Mouse (Mus musculus): ENCODE results near the gene Zfp94. TPM values are rescaled to one million over a fixed set of nuclear protein-coding genes. Genes with fewer than 3 reads are reported as not detected.

Zfp94 gene
- polyA plus RNA-seq, 1 experiment from 2014 or later: 14.5 TPM

DNA sequence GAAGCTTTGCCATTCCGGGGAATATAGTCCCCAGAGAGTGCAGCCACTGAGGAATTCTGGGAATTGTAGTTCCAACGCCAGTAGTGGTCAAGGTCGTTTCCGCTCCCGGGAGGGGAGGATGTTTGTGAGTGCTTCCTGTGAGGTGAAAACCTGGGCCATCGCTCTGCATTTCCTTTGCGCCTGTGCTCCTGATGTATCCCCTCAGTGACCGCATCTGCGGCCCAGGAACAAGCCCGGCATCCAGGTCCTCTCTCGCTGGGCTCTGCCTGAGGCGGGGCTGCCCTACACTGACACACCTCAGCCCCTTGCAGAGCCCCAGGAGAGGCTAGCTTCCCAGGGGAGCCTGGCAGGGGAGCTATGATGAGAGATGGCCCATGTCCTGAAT is 46.2 kb downstream of the Zfp94 start, which contains the start of gene Zfp93:
Zfp93 (plus strand) TSS at position 133 of the 385 bp plus-strand sequence.
- H3K36me3 ChIP-seq: peaks cover 28% of the 10 kb centered on the region
- WGBS: under 1% methylated on average over 12 of the region's 12 CpGs

DNA sequence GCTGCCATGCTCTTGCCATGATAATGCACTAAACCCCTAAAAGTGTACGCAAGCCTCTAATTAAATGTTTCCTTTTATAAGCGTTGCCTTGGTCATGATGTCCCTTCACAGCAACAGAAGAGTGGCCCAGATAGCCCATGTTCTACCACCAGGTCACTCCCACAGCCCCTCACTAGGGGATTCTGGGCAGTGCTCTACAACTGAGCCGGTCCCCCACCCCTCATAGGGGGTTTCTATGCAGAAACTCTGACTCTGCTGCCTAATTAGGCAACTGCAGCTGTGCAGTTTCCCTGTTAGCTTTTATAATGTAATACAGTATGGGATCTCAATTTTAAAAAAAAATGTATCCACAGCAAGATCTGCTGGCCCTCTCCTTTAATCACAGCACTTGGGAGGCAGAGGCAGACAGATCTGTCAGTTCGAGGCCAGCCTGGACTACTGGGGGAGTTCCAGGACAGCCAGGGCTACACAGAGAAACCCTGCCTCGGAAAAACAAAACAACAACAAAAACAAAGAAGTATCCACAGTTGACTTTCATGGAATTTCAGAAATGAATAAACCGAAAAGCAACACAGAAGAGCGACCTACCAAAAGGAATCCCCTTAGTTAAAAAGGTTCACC is 46.7 kb downstream of the Zfp94 start:
- peaks cover 22% of the 10 kb centered on the region for H3K36me3 ChIP-seq
- no peak overlapping the region for H3K27ac ChIP-seq (replicated peaks)
- H3K9me3 ChIP-seq (replicated peaks): no peaks in the 10 kb centered on the region
- no peaks in the 10 kb centered on the region for H3K27me3 ChIP-seq
- peak overlapping the region; percentile 78 for H3K4me2 ChIP-seq (replicated peaks)
- peak overlapping the region; percentile 72 for H3K9ac ChIP-seq
- H3K4me1 ChIP-seq: peaks cover 5% of the 10 kb centered on the region
- ATAC-seq (ENCODE audit: insufficient number of reproducible peaks, low FRiP score, low TSS enrichment, low read depth): peak; percentile 18; the same call in 1 of the 2 replicates
- peak overlapping the region; percentile 78 for H3K4me3 ChIP-seq (replicated peaks)
- 28% methylated on average over 7 of the region's 7 CpGs for WGBS

More for the DNA sequence above, 46.2 kb downstream of the Zfp94 start, which contains the start of gene Zfp93:
- peak within 1 kb of the TSS; percentile 72 for H3K9ac ChIP-seq
- no peaks in the 10 kb centered on the region for H3K27me3 ChIP-seq
- H3K4me2 ChIP-seq (replicated peaks): peak within 1 kb of the TSS; percentile 78
- peak; percentile 89 for ATAC-seq (ENCODE audit: insufficient number of reproducible peaks, low FRiP score, low TSS enrichment, low read depth)
- H3K4me1 ChIP-seq: peaks cover 5% of the 10 kb centered on the region
- no peaks in the 10 kb centered on the region for H3K9me3 ChIP-seq (replicated peaks)
- peak within 1 kb of the TSS; percentile 78 for H3K4me3 ChIP-seq (replicated peaks)
- H3K27ac ChIP-seq (replicated peaks): peak within 1 kb of the TSS; percentile 82

DNA sequence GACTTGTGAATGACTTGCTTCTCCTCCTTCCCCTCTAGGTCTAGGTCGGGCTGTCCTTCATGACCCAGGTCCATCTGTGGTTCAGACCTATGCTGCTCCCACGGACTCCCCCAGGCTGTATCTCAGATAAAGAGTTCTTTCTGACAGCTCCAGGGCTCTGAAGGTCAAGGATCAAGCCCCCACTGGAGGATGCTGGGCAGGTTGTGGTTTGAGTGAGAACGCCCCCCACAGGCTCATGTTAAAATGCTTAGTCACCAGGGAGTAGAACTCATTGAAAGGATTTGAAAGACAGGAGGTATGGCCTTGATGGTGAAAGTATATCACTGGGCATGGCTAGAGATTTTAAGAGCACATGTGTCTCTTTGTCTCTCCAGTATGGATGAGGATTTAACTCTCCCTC is 47.2 kb downstream of the Zfp94 start:
- H3K4me2 ChIP-seq (replicated peaks): no peak overlapping the region
- peaks cover 5% of the 10 kb centered on the region for H3K4me1 ChIP-seq
- H3K9ac ChIP-seq: no peak overlapping the region
- H3K27me3 ChIP-seq: no peaks in the 10 kb centered on the region
- no peak overlapping the region for H3K27ac ChIP-seq (replicated peaks)
- H3K9me3 ChIP-seq (replicated peaks): no peaks in the 10 kb centered on the region
- peaks cover 17% of the 10 kb centered on the region for H3K36me3 ChIP-seq
- 80% methylated on average over 3 of the region's 3 CpGs for WGBS
- no peak for ATAC-seq (ENCODE audit: insufficient number of reproducible peaks, low FRiP score, low TSS enrichment, low read depth)
- no peak overlapping the region for H3K4me3 ChIP-seq (replicated peaks)

DNA sequence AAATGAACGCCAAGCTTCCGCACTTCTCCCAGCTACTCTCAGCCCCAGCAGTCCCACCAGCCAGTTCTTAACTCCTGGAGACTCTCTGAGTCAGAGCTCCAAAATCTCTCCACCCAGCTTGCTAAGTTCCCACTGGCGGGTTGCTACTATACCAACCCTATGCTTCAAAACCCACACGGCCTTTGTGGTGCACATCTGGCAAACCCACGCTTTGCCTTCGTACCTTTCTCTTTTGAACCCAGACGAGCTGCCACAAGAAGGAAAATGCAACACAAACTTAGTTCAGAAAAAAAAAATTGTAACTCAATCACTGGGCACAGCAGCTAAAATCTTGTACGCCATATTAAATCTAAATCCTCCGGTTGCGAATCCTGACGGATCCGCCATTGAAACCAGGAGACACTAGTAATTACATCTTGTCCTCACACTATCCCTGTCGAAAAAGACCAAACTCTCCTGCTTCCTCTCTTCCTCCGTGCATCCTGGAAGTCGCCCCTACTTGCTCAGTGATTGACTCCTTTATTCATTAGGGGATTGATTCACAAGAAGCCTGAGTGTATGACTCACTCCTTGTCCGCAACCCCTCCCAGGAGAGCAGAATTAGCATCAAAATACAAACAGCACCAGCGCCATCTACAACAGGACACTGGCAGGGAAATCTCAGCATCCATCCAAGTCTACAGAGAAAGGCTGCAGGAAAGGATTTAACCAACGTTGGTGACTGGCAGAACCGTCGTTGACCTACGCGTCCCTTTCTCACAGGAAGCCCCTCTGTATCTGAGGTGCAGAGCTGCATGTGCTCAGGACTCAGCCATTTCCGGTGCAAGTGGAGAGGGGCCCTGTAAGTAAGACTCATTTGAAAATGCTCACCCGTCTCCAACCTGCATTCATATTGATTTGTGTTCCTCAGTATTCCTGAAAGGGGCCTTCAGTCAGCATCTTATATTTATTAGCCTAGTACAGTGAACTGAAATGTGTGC is 48.0 kb downstream of the Zfp94 start:
- Histone ChIP-seq H3K4me1 (peaks cover 5% of the 10 kb centered on the region), H3K4me3 (replicated peaks) (no peak overlapping the region), H3K9ac (no peak overlapping the region), H3K36me3 (peaks cover 9% of the 10 kb centered on the region; the same call in 1 of the 2 replicates), H3K27me3 (no peaks in the 10 kb centered on the region), H3K9me3 (replicated peaks) (no peaks in the 10 kb centered on the region), H3K4me2 (replicated peaks) (no peak overlapping the region), H3K27ac (replicated peaks) (no peak overlapping the region)
- 70% methylated on average over 24 of the region's 24 CpGs for WGBS
- no peak for ATAC-seq (ENCODE audit: insufficient number of reproducible peaks, low FRiP score, low TSS enrichment, low read depth)

DNA sequence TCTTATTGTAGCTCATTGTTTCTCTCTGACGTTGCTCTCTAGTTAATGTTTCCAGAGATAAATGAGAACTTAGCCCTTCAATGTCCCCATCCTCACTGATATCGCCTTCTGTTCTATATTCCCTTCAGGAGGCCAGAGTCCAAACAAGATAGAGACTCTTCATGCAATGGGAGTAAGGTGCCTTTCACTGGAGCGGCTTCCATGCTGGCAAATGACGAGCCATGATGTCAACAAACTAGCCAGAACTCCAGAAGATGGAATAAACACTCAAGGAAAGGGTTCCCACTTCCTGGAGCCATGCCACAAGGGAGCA is 56.5 kb downstream of the Zfp94 start:
- no peaks in the 10 kb centered on the region for H3K9me3 ChIP-seq (replicated peaks)
- peaks cover 4% of the 10 kb centered on the region; the same call in 1 of the 2 replicates for H3K4me1 ChIP-seq
- H3K4me2 ChIP-seq (replicated peaks): no peak overlapping the region
- WGBS: 90% methylated on average over 4 of the region's 4 CpGs
- no peak overlapping the region for H3K27ac ChIP-seq (replicated peaks)
- peaks cover 23% of the 10 kb centered on the region for H3K36me3 ChIP-seq
- no peak for ATAC-seq (ENCODE audit: insufficient number of reproducible peaks, low FRiP score, low TSS enrichment, low read depth)
- no peak overlapping the region for H3K4me3 ChIP-seq (replicated peaks)
- H3K27me3 ChIP-seq: no peaks in the 10 kb centered on the region
- no peak overlapping the region for H3K9ac ChIP-seq

DNA sequence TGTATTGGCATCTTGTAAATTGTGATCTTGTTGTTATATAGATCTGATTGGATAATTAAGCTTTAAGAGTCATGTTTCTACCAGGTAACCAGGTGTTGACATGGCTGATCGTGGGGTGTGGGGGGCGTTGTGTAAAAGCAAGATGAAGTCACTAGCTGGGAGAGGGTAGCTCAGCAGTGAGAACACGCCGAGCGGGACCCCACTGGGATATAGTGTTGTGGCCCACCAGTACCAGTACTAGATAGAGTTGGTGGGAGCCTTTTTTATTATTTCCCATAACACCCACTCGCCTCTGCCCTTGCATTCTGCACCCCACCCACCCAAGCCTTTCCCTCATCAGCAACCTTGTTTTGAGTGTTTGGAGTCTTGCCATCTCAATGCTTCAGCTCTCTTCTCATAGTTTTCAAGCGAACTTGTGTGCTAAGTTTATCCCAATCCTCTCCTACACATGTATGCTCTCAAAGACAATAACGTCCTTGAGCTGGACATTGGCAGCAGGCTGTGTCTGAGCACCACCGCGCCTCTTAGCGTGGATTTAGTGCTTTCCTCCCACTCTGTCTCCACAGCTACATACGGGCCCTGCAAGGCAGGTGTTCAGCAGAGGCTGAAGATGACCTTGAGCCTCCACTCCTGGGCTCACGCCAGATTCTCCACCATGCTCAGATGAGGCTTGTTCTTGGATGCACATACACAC is 57.0 kb downstream of the Zfp94 start:
- Histone ChIP-seq H3K27ac (replicated peaks) (no peak overlapping the region), H3K4me3 (replicated peaks) (no peak overlapping the region), H3K36me3 (peaks cover 23% of the 10 kb centered on the region), H3K9me3 (replicated peaks) (no peaks in the 10 kb centered on the region), H3K4me2 (replicated peaks) (no peak overlapping the region), H3K9ac (no peak overlapping the region), H3K27me3 (no peaks in the 10 kb centered on the region), H3K4me1 (peaks cover 4% of the 10 kb centered on the region; the same call in 1 of the 2 replicates)
- 90% methylated on average over 13 of the region's 13 CpGs for WGBS
- no peak for ATAC-seq (ENCODE audit: insufficient number of reproducible peaks, low FRiP score, low TSS enrichment, low read depth)

DNA sequence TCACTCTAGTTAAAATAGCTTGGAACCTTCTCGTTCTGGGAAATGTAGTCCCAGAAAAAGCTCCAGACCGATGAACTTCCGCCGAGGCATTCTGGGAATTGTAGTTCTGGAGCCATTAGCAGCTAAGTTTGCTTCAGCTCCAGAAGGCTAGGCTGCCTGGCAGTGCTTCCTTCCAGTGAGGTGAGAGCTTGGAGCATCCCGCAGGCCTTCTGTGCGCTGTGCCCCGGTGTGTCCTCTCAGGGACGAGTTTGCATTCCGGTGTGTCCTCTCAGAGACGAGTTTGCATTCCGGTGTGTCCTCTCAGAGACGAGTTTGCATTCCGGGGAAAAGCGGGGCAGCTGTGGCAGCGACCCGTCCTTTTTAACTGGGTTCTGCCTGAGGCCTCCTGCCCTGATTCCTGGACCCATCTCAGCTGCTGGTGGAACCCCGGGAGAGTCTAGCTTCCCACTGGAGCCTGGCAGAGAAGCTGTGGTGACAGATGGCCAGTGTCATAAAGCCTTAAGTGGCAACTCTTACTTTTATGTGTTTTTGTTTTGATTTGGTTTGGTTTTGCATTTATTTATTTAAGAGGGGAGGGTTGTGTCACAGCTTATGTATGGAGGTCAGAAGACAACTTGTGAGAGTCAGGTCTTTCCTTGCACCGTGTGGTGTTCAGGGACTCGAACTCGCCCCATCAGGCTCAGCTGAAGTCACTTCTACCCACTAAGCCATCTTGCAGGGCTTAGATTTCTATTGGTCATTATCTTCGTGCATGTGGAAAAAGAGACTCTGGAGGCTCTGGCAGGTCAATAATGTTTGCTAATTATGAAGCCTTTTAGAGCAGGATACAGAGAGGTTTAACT is 61.6 kb downstream of the Zfp94 start, which contains the start of gene Zfp108:
Zfp108 (plus strand) TSS at position 162 of the 842 bp plus-strand sequence.
- H3K27me3 ChIP-seq: no peaks in the 10 kb centered on the region
- peak within 1 kb of the TSS; percentile 63 for H3K4me3 ChIP-seq (replicated peaks)
- 13% methylated on average over 21 of the region's 21 CpGs for WGBS
- H3K36me3 ChIP-seq: peaks cover 3% of the 10 kb centered on the region
- peak within 1 kb of the TSS; percentile 58 for H3K4me2 ChIP-seq (replicated peaks)
- H3K4me1 ChIP-seq: peaks cover 8% of the 10 kb centered on the region; the same call in 1 of the 2 replicates
- H3K9me3 ChIP-seq (replicated peaks): no peaks in the 10 kb centered on the region
- peak; percentile 86 for ATAC-seq (ENCODE audit: insufficient number of reproducible peaks, low FRiP score, low TSS enrichment, low read depth)
- H3K9ac ChIP-seq: peak within 1 kb of the TSS; percentile 58
- no peak within 1 kb of the TSS for H3K27ac ChIP-seq (replicated peaks)

DNA sequence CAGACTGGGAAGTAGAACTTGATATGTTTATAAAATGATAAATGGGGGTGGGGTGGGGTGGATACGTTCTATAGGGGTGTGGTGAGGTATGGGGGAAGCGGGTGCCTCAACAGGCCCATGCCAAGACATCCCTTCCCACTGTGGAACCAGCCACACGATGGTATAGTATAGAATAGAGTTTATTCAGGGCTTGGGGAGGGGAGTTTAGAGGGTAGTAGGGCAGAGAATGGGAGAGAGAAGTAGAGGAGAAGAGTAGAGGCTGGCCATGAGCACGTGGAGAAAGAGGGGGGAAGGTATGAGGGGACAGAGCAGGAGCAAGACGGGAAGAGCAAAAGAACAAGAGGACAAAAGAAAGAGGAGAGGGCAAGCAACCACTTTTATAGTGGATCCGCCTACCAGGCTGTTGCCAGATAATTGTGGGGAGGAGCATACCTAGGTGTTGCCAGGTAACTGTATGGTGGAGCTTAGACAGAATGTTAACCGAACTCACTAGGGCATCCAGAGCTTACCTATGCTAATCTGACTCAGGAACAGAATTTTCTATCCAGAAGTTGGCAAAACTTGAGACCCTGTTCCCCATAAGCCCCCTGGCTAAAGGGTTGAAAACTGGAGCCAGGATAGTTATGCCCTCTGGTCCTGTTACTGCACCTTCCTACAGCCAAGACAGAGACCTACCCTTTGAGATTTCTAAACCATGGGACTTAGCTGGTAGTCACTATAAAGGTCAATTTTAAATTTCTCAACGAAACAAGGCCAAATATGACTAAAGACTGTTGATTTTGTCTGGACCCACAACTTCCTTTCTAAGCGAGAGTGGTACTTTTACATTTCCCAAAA is 62.5 kb downstream of the Zfp94 start:
- H3K27me3 ChIP-seq: no peaks in the 10 kb centered on the region
- WGBS: 57% methylated on average over 9 of the region's 9 CpGs
- H3K9me3 ChIP-seq (replicated peaks): no peaks in the 10 kb centered on the region
- peaks cover 8% of the 10 kb centered on the region; the same call in 1 of the 2 replicates for H3K4me1 ChIP-seq
- H3K4me3 ChIP-seq (replicated peaks): peak overlapping the region; percentile 63
- H3K27ac ChIP-seq (replicated peaks): no peak overlapping the region
- no peaks in the 10 kb centered on the region; the same call in 1 of the 2 replicates for H3K36me3 ChIP-seq
- peak; percentile 6; the same call in 1 of the 2 replicates for ATAC-seq (ENCODE audit: insufficient number of reproducible peaks, low FRiP score, low TSS enrichment, low read depth)
- H3K9ac ChIP-seq: no peak overlapping the region; the same call in 1 of the 2 replicates
- H3K4me2 ChIP-seq (replicated peaks): peak overlapping the region; percentile 58

Measured in embryonic facial prominence, embryonic 15.5 days (tissue).